Mouse (Mus musculus) ES-E14 (cell line): ENCODE results near the gene Ap3b2.

Experiments
- CHD2 ChIP-seq: IDR thresholded peaks from 2 replicates; pipeline ENCODE4 v1.6.1; 2014; ENCODE audit warnings: mild to moderate bottlenecking, low read depth, low read length, inconsistent platforms
- HCFC1 ChIP-seq: IDR thresholded peaks from 2 replicates; pipeline ENCODE4 v1.6.1; 2012; ENCODE audit warnings: low read length, inconsistent platforms, borderline replicate concordance; ENCODE audit not compliant: insufficient read depth
- MAFK ChIP-seq: IDR thresholded peaks from 2 replicates; pipeline ENCODE4 v1.6.1; 2014; ENCODE audit warnings: mild to moderate bottlenecking, low read depth, low read length, inconsistent platforms; ENCODE audit not compliant: insufficient read depth
- ZC3H11A ChIP-seq: IDR thresholded peaks from 2 replicates; pipeline ENCODE4 v1.6.1; 2012; ENCODE audit warnings: low read depth, mild to moderate bottlenecking, inconsistent platforms, low read length, borderline replicate concordance
- ZNF384 ChIP-seq: IDR thresholded peaks from 2 replicates; pipeline ENCODE4 v1.6.1; 2012; ENCODE audit warnings: low read depth, low read length, inconsistent platforms

DNA sequence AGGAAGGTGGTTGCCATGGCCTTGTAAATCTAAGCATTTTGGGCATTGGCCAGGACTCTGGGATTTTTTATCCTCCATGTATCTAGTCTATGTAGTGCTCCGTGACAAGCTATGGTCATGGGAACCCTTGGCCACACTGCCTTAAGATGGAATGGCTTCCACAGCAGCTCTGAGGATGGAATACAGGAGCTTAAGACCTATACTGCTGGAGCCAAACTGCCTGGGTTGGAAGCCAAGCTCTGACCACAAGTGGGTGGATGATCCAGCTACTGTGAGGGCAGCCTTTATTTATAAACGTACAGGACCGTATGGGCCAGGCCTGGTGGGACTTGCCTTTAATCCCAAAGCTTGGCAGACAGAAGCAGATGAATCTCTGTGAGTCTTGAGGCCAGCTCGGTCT lies 42.8 kb upstream of the Ap3b2 start:
- TF ChIP-seq MAFK (no peak), CHD2 (no peak), ZNF384 (no peak), HCFC1 (no peak), ZC3H11A (no peak)
